Mouse (Mus musculus) limb, embryonic 10.5 days (tissue): ENCODE data around the gene Pdcl3. TPM values are rescaled to one million over a fixed set of nuclear protein-coding genes. Genes with fewer than 3 reads are reported as not detected.
"Not testable (repeated sequence)": the region's sequence is repeated elsewhere in the genome, so short reads cannot be mapped to it uniquely, and the experiment has no call there.

Experiments
- DNase-seq: peaks from one replicate; pipeline ENCODE4 v3.0.0-alpha.2; 2017; ENCODE audit warnings: low spot score
- H3K27ac ChIP-seq: fragments of 300-500 bp; sonication (generic); 2 replicates; pipeline ENCODE4 v1.5.1; 2016; ENCODE audit warnings: mild to moderate bottlenecking
- H3K27me3 ChIP-seq: fragments of 300-500 bp; sonication (generic); 2 replicates; pipeline ENCODE4 v1.6.1; 2016; ENCODE audit warnings: low read depth, mild to moderate bottlenecking; ENCODE audit not compliant: poor library complexity, severe bottlenecking
- H3K36me3 ChIP-seq: fragments of 300-500 bp; sonication (generic); 2 replicates; pipeline ENCODE4 v1.6.1; 2016; ENCODE audit warnings: mild to moderate bottlenecking, moderate library complexity
- H3K4me1 ChIP-seq: fragments of 300-500 bp; sonication (generic); 2 replicates; pipeline ENCODE4 v1.6.1; 2016
- H3K4me3 ChIP-seq: fragments of 300-500 bp; sonication (generic); 2 replicates; pipeline ENCODE4 v1.5.1; 2016; ENCODE audit warnings: mild to moderate bottlenecking, moderate library complexity
- H3K9me3 ChIP-seq: fragments of 300-500 bp; sonication (generic); replicated peaks from 2 replicates; pipeline ENCODE4 v1.6.1; 2016; ENCODE audit warnings: mild to moderate bottlenecking
- WGBS: fragments of 180-500 bp; shearing (Covaris S2); methylation state at CpG from one replicate; pipeline ENCODE4 v1.1.7; 2016; 5-methylcytosine and 5-hydroxymethylcytosine counted together
- polyA plus RNA-seq: library from polyadenylated mRNA; unstranded; fragments of >200 nt; fragmentation: Nextera tagmentation; extraction: Ambion mirVana; gene quantifications from 2 replicates; pipeline ENCODE4 v1.2.1, GENCODE M21; 2016

Pdcl3 gene
- polyA plus RNA-seq, 1 experiment from 2014 or later, result 150 TPM

- no peak overlapping the region for H3K4me3 ChIP-seq
- WGBS, result 92% methylated on average over 9 of the region's 9 CpGs
- no peak overlapping the region for H3K27ac ChIP-seq
- no peaks in the 10 kb centered on the region for H3K9me3 ChIP-seq
- no peak for DNase-seq
- H3K27me3 ChIP-seq, result no peaks in the 10 kb centered on the region
- H3K36me3 ChIP-seq, result no peaks in the 10 kb centered on the region
- H3K4me1 ChIP-seq, result no peaks in the 10 kb centered on the region
Measured at GRCm38 (mm10) chr1:39035817-39036216, 50.4 kb downstream of the Pdcl3 start.

- no peaks in the 10 kb centered on the region for H3K36me3 ChIP-seq
- 0 out of 2 replicates have a peak overlapping the region, but pooled peaks have one; percentile 7 for H3K27ac ChIP-seq
- H3K4me1 ChIP-seq, result peaks cover 19% of the 10 kb centered on the region
- WGBS, result 78% methylated on average over 2 of the region's 2 CpGs
- no peak for DNase-seq
- no peaks in the 10 kb centered on the region for H3K9me3 ChIP-seq
- no peak overlapping the region for H3K4me3 ChIP-seq
- no peaks in the 10 kb centered on the region for H3K27me3 ChIP-seq
Measured at GRCm38 (mm10) chr1:39042188-39042587, 56.8 kb downstream of the Pdcl3 start.

GRCm38 (mm10) chr1:39044442-39044841 lies 59.0 kb downstream of the Pdcl3 start:
- H3K4me1 ChIP-seq, result peaks cover 19% of the 10 kb centered on the region
- not testable (repeated sequence) for H3K27me3 ChIP-seq, H3K9me3 ChIP-seq, H3K27ac ChIP-seq, DNase-seq, H3K36me3 ChIP-seq, H3K4me3 ChIP-seq
- 94% methylated on average over 1 of the region's 1 CpGs for WGBS

GRCm38 (mm10) chr1:39046689-39047088 lies 61.3 kb downstream of the Pdcl3 start:
- DNase-seq, result no peak
- Histone ChIP-seq H3K4me1 (peaks cover 19% of the 10 kb centered on the region), H3K36me3 (no peaks in the 10 kb centered on the region), H3K27ac (peak overlapping the region; percentile 46), H3K27me3 (no peaks in the 10 kb centered on the region), H3K4me3 (no peak overlapping the region), H3K9me3 (no peaks in the 10 kb centered on the region)
- WGBS, result 13% methylated on average over 7 of the region's 7 CpGs

Other genes starting within 250 kb of the Pdcl3 start
- 0.38 and 0.50 TPM in 2 replicates for gene Lonrf2, start 148.9 kb upstream of the Pdcl3 start, polyA plus RNA-seq
- gene Chst10, start 87.4 kb upstream of the Pdcl3 start, polyA plus RNA-seq, result 6.2 and 7.0 TPM in 2 replicates
- gene Nms, start 46.5 kb upstream of the Pdcl3 start, polyA plus RNA-seq, result not detected in 2 replicates
- gene Npas2, start 208.1 kb downstream of the Pdcl3 start, polyA plus RNA-seq, result 0.15 TPM in 1 of 2 replicates, not detected in the other